Mouse (Mus musculus): ENCODE data around the gene Aff3.

GRCm38 (mm10) chr1:38502797-38503196 is 162.0 kb downstream of the Aff3 start:
- TF ChIP-seq CTCF (IDR thresholded peaks at IDR 0.05; ENCODE audit: low read depth) (no peak), EP300 (IDR thresholded peaks at IDR 0.05; ENCODE audit: low read depth) (no peak)
